Mouse (Mus musculus): ENCODE measurements around the gene Il15.

Gene Il15

DNA sequence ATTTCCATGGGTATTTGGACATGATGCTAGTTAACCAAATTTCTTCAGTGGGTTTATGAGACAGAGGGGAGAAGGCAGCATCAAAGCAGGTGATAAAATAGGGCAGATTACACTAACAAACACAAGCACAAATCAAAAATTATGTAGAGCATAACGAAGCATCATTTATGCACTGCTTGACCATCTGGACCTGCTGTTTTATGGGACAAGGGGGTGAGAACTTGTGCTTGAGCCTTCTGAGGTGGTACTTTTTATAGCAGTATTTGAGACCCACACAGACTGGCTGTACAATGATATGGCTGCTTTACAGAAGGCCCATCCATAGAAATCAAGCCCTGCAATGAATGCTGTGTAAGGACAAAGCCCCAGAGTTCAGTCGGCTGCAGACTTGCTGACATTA is 46.9 kb downstream of the Il15 start:
- no peak for DNase-seq

DNA sequence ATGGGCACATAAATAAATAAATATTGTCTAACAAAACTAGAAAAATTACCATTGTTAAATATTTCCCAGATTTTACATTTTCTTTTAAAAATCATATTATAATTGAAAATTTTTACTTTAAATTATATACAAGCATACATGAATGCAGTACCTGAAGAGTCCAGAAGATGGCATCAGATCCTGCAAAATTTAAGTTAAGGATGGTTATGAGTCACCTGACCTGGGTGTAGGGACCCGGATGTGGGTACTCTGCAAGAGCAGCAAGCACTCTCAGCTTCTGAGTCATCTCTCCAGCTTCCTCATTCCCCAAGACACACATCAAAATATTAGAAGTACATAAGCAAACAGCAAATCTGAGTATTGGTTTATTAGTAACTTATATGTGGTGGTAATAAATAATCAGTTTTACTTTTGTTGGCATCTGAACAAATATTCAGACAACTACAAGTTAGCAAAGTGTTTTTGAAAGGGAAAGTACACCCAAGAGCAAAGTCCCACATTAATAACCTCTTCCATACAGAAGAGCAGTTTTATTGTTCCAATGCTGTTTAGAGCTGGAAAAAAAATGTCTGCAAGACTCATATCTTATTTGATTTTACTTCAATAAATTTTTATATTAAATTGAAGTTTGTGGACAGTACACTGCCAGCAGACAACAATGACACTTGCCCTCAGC is 51.6 kb downstream of the Il15 start:
- DNase-seq, result peak in 1 of 2 experiments; percentile 26

GRCm38 (mm10) chr8:82349299-82349698 is 53.7 kb downstream of the Il15 start:
- DNase-seq, result no peak

GRCm38 (mm10) chr8:82346485-82346884 is 56.5 kb downstream of the Il15 start:
- no peak for DNase-seq

- DNase-seq, result no peak
These were observed 71.3 kb downstream of the Il15 start for GRCm38 (mm10) chr8:82331675-82332234.

GRCm38 (mm10) chr8:82327986-82328652 is 74.9 kb downstream of the Il15 start:
- no peak for DNase-seq

GRCm38 (mm10) chr8:82326061-82326460 is 77.0 kb downstream of the Il15 start:
- DNase-seq, result no peak

- DNase-seq, result no peak
These were observed 77.4 kb downstream of the Il15 start for GRCm38 (mm10) chr8:82325586-82325985.

GRCm38 (mm10) chr8:82317446-82317845 is 85.6 kb downstream of the Il15 start:
- no peak for DNase-seq

DNA sequence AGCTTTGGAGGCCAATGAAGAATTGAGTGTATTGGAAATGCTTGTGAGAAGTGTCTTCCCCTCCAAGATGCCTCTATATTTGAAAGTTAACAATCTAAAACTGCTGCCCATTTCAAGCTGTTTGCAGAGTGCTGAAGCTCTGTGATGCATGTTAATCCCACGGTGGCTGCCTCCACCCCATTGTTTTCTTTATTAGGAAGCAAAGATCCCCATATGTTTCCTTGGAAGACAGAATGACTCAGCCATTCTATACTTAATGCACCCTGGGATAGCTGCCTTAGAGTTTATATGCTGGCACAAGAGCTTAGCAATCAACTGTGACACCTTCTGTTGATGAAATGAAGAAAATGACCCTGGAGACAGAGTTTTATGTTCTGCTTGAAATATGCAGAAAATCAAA is 96.6 kb downstream of the Il15 start:
- no peak for DNase-seq

DNA sequence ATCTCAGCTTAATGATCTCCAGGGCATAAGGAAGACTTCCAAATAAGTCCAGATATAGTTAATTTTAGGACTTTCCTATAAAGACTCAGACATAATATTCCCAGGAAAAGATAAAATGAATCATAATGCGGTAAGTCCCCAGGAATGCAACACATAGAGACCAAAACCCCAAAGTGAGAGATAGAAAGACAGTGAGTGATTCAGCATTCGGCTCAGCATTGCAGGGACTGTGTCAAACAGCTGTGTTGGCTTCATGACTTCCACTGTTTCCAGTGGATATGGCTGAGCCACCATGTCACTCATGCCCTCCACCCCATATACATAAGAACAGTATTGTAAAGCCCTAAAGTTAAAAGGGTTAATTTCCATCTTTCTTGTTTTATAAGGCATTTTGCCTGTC is 106.8 kb downstream of the Il15 start:
- DNase-seq, result no peak

GRCm38 (mm10) chr8:82291659-82292058 is 111.4 kb downstream of the Il15 start:
- DNase-seq, result no peak

DNA sequence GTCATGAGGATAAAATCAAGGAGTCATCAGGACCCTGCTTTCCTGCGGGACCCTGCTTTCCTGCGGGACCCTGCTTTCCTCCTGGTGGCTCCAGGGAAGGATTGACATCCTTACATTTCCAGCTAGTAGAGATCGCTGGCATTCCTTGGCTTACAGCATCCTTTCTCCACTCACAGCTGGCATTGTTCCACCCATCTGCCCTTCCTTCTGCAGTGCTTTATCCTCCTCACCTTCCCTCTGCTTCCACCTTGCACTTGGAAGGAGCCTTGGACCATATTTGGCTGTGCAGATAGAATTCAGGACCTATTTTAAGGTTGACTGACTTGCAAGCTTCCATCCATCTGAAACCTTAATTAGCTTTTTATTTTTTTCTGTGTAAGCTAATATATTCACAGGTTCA is 117.2 kb downstream of the Il15 start:
- DNase-seq, result no peak

DNA sequence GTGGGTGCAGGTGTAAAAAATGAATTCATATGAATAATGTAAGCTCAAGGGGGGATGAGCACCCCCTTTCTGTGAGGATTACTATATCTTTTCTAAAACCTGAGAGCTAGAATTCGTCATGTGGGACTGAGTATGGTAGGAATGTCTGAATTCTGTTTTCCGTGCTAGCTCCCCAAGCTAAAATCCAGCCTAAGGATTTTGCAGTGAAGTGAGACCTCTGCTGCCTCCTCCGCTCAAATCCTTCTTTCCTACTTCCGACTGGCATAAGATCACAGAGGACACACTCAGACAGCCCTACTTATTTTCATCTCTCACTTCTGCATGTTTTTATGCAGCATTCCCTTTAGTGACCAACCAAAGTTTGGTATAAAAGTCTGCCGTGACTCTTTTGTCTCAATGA is 121.0 kb downstream of the Il15 start:
- DNase-seq, result no peak

Data from lung, postnatal 4 days (tissue).